In genomic region chr6:47314507-47315334, GRCm38 (mm10) we compare ENCODE assay signal across 8 mouse cellular contexts.
A peak's percentile ranks its signal among the peaks of the same experiment; 100 is the strongest.
DNase-seq lines count a peak whose midpoint lies in the region; ATAC-seq and TF ChIP-seq lines count a peak whose summit lies in the region.

No protein-coding gene starts in this region.

- H3K9ac ChIP-seq in heart, embryonic 12.5 days = no peak overlapping the region
- H3K9ac ChIP-seq in ES-E14 (ENCODE audit: insufficient read depth, low read depth, low read length, poor library complexity, severe bottlenecking) = no peak overlapping the region
- H3K9ac ChIP-seq in embryonic facial prominence, embryonic 11.5 days (replicated peaks; ENCODE audit: low read length) = no peak overlapping the region

- DNase-seq in heart, postnatal 25 days (ENCODE audit: low spot score) = no peak
- DNase-seq in ES-E14 (ENCODE audit: low read depth, low spot score) = no peak
- peak; percentile 75 for DNase-seq in embryonic facial prominence, embryonic 11.5 days (ENCODE audit: low spot score)
- peak; percentile 73 for DNase-seq in induced T-regulatory cell, adult 2 months (ENCODE audit: low read depth)
- DNase-seq in testis, postnatal 14 days (ENCODE audit: low spot score) = no peak
- DNase-seq in thymus, adult 18-20 months = no peak

- in situ Hi-C loops in ES-E14 (cut with MboI; ENCODE audit: low sequenced_read_pairs in 2 of 2, unreplicated experiment in 2 of 2) = no loop called here

- H3K4me3 ChIP-seq in heart, embryonic 12.5 days = 0 out of 2 replicates have a peak overlapping the region, but pooled peaks have one; percentile 9
- H3K4me3 ChIP-seq in ES-E14 (ENCODE audit: insufficient read depth in 1 of 2, low read depth in 1 of 2, low read length in 2 of 2, poor library complexity in 1 of 2, severe bottlenecking in 1 of 2) = peak overlapping the region in 1 of 2 experiments; percentile 22; a peak in 1 of 4 replicates
- H3K4me3 ChIP-seq in embryonic facial prominence, embryonic 11.5 days (ENCODE audit: low read depth, low read length) = no peak overlapping the region

- peaks cover 3% of the 10 kb centered on the region; the same call in 1 of the 2 replicates for H3K4me1 ChIP-seq in heart, embryonic 12.5 days (replicated peaks)
- H3K4me1 ChIP-seq in ES-E14 (ENCODE audit: control insufficient read depth in 2 of 2, insufficient read depth in 2 of 2, low read length in 2 of 2, poor library complexity in 1 of 2) = peaks cover 0 to 4% of the 10 kb centered on the region in 2 experiments; a peak in 1 of 4 replicates
- H3K4me1 ChIP-seq in embryonic facial prominence, embryonic 11.5 days (ENCODE audit: control insufficient read depth, insufficient read depth, low read length) = no peaks in the 10 kb centered on the region

- 0 out of 2 replicates have a peak, but pooled peaks cover 3% of the 10 kb centered on the region for H3K27me3 ChIP-seq in heart, embryonic 12.5 days (replicated peaks)
- no peaks in the 10 kb centered on the region for H3K27me3 ChIP-seq in embryonic facial prominence, embryonic 11.5 days (ENCODE audit: control insufficient read depth, insufficient read depth, low read length)

- no peaks in the 10 kb centered on the region for H3K9me3 ChIP-seq in heart, embryonic 12.5 days (replicated peaks)
- no peaks in the 10 kb centered on the region for H3K9me3 ChIP-seq in ES-E14 (ENCODE audit: control insufficient read depth, insufficient read depth, low read depth, low read length)
- H3K9me3 ChIP-seq in embryonic facial prominence, embryonic 11.5 days (replicated peaks; ENCODE audit: control insufficient read depth, low read length) = no peaks in the 10 kb centered on the region

- no peak for ATAC-seq in heart, embryonic 12.5 days (ENCODE audit: insufficient number of reproducible peaks, low FRiP score)
- no peak; the same call in 1 of the 2 replicates for ATAC-seq in embryonic facial prominence, embryonic 11.5 days (replicated peaks; ENCODE audit: insufficient number of reproducible peaks, low FRiP score, low TSS enrichment, low read depth)
- 0 out of 2 replicates have a peak, but pooled peaks have one; percentile 37 for ATAC-seq in megakaryocyte-erythroid progenitor cell, adult 5-6 weeks (replicated peaks; ENCODE audit: low FRiP score, low TSS enrichment, poor library complexity, severe bottlenecking)

- intact Hi-C loops in heart, postnatal 25 days (cut with DNase I) = loop anchor here (5.0 kb wide), 1 partner anchor 318 kb away; no protein-coding TSS in a partner anchor

- H3K27ac ChIP-seq in heart, embryonic 12.5 days (ENCODE audit: poor library complexity, severe bottlenecking) = no peak overlapping the region
- H3K27ac ChIP-seq in ES-E14 (ENCODE audit: insufficient read depth, low read depth, low read length, poor library complexity, severe bottlenecking) = no peak overlapping the region
- H3K27ac ChIP-seq in embryonic facial prominence, embryonic 11.5 days (replicated peaks; ENCODE audit: low read depth, low read length) = no peak overlapping the region

- no peaks in the 10 kb centered on the region for H3K36me3 ChIP-seq in heart, embryonic 12.5 days
- H3K36me3 ChIP-seq in ES-E14 (ENCODE audit: control insufficient read depth, insufficient read depth, low read length, poor library complexity, severe bottlenecking) = no peaks in the 10 kb centered on the region
- no peaks in the 10 kb centered on the region for H3K36me3 ChIP-seq in embryonic facial prominence, embryonic 11.5 days (replicated peaks; ENCODE audit: control insufficient read depth, insufficient read depth, low read depth, low read length)

- whole genome bisulfite sequencing in heart, embryonic 12.5 days = 54% methylated on average over 15 of the region's 15 CpGs
- WGBS in embryonic facial prominence, embryonic 11.5 days = 55% methylated on average over 15 of the region's 15 CpGs

- H3K4me2 ChIP-seq in heart, embryonic 12.5 days = peak overlapping the region; percentile 50
- H3K4me2 ChIP-seq in embryonic facial prominence, embryonic 11.5 days (ENCODE audit: low read depth, low read length) = peak overlapping the region; percentile 19; the same call in 1 of the 2 replicates

TF ChIP-seq in ES-E14, 5 proteins besides CTCF, POLR2A, EP300 and RAD21:
- TF ChIP-seq HCFC1 (IDR thresholded peaks at IDR 0.05; ENCODE audit: borderline replicate concordance, insufficient read depth, low read length) (no peak), ZC3H11A (IDR thresholded peaks at IDR 0.05; ENCODE audit: borderline replicate concordance, low read depth, low read length) (peak; percentile 67)

Comparison
In these comparisons a context has a peak if more than half of its experiments do, and no peak if none do; other contexts are left out.
1. DNase-seq: peak in embryonic facial prominence, embryonic 11.5 days (single experiment) and induced T-regulatory cell, adult 2 months (single experiment); none in heart, postnatal 25 days (single experiment), ES-E14 (single experiment), testis, postnatal 14 days (single experiment) and thymus, adult 18-20 months (0 of 2).